Mouse (Mus musculus) bone marrow macrophage, adult 2 months (primary cell): ENCODE results near the gene Chp2.

ENCODE experiments used
- CTCF ChIP-seq: IDR thresholded peaks from 2 replicates; pipeline ENCODE4 v1.5.1; 2012; ENCODE audit warnings: low read depth, mild to moderate bottlenecking, low read length, moderate library complexity
- POLR2A ChIP-seq: IDR thresholded peaks from 2 replicates; pipeline ENCODE4 v1.6.1; 2012; ENCODE audit warnings: mild to moderate bottlenecking, low read depth, low read length, borderline replicate concordance

DNA sequence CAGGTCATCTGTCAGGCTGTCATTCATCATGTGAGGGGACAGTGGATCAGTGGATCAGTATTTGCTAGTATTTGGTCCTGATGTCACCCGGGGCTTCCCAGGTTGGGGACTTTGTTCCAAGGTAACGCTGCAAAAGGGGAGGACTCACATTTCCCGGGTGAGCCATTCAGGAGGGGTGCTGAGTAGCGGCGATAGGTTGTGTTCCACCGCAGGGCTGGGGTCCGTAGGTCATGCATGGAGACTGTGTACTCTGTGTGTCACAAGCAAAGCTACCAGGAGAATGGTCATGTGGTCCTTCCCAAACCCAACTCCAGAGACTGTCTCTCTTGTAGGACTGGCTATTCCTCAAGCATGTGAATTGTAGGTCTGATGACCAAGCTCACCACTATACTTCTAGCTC is 38.6 kb upstream of the Chp2 start:
- TF ChIP-seq CTCF (no peak), POLR2A (no peak)
